Comparison of ENCODE assay signal across 12 mouse cellular contexts in genomic region chr15:25144228-25144627, GRCm38 (mm10).
DNase-seq lines count a peak whose midpoint lies in the region; ATAC-seq and TF ChIP-seq lines count a peak whose summit lies in the region.
"Had no signal": no experiment of that assay in that cellular context is flagged by ENCODE, and none has a peak within 500 bp of the region (broad histone marks: within the 10 kb centered on the region; RNA-seq: fewer than 3 reads in every experiment).

No protein-coding gene starts in this region.

- no peak overlapping the region for H3K4me3 ChIP-seq in kidney, postnatal 0 days (replicated peaks; ENCODE audit: low read depth, low read length)
- no peak overlapping the region for H3K4me3 ChIP-seq in kidney, embryonic 16.5 days (ENCODE audit: low read length)
- H3K4me3 ChIP-seq in hindbrain, embryonic 12.5 days, result no peak overlapping the region
- H3K4me3 ChIP-seq: heart, adult 2 months; hindbrain, embryonic 15.5 days; liver, embryonic 15.5 days had no signal

- no peaks in the 10 kb centered on the region for H3K4me1 ChIP-seq in kidney, postnatal 0 days (replicated peaks; ENCODE audit: insufficient read depth, low read length)
- H3K4me1 ChIP-seq in kidney, embryonic 16.5 days (ENCODE audit: insufficient read depth, low read length), result no peaks in the 10 kb centered on the region
- H3K4me1 ChIP-seq in hindbrain, embryonic 12.5 days, result peaks cover 8% of the 10 kb centered on the region; the same call in 1 of the 2 replicates
- H3K4me1 ChIP-seq: liver, embryonic 15.5 days had no signal

- no peak overlapping the region for H3K27ac ChIP-seq in kidney, postnatal 0 days
- H3K27ac ChIP-seq in kidney, embryonic 16.5 days (ENCODE audit: low read length), result no peak overlapping the region
- H3K27ac ChIP-seq in hindbrain, embryonic 12.5 days, result no peak overlapping the region
- H3K27ac ChIP-seq: heart, adult 2 months; hindbrain, embryonic 15.5 days; liver, embryonic 15.5 days had no signal

- H3K36me3 ChIP-seq in kidney, postnatal 0 days (ENCODE audit: insufficient read depth, low read length), result no peaks in the 10 kb centered on the region
- no peaks in the 10 kb centered on the region for H3K36me3 ChIP-seq in kidney, embryonic 16.5 days (ENCODE audit: insufficient read depth, low read length)
- H3K36me3 ChIP-seq in hindbrain, embryonic 12.5 days, result no peaks in the 10 kb centered on the region
- H3K36me3 ChIP-seq: hindbrain, embryonic 15.5 days; liver, embryonic 15.5 days had no signal

- ATAC-seq in kidney, postnatal 0 days (replicated peaks; ENCODE audit: low FRiP score, low read depth), result no peak
- no peak for ATAC-seq in kidney, embryonic 16.5 days (ENCODE audit: low FRiP score, low TSS enrichment)
- ATAC-seq in megakaryocyte, adult 5-6 weeks (ENCODE audit: poor library complexity, severe bottlenecking), result peak; percentile 83
- ATAC-seq in hindbrain, embryonic 12.5 days (ENCODE audit: low FRiP score), result no peak

- no peak for DNase-seq in kidney, postnatal 0 days (ENCODE audit: low spot score)
- DNase-seq in 3T3-L1 (ENCODE audit: low read depth, low spot score) (peak; percentile 39), ES-CJ7 (ENCODE audit: low read depth, low spot score) (peak; percentile 65)
- DNase-seq in adrenal gland, postnatal 25 days, result no peak
- no peak for DNase-seq in heart, adult 8-10 months (ENCODE audit: low spot score)
- DNase-seq: heart, adult 2 months; layer of hippocampus, postnatal 36 days had no signal

- H3K4me2 ChIP-seq in kidney, postnatal 0 days (ENCODE audit: low read length), result no peak overlapping the region
- no peak overlapping the region for H3K4me2 ChIP-seq in kidney, embryonic 16.5 days (replicated peaks; ENCODE audit: low read depth, low read length)
- H3K4me2 ChIP-seq in hindbrain, embryonic 12.5 days (replicated peaks), result no peak overlapping the region
- H3K4me2 ChIP-seq: hindbrain, embryonic 15.5 days; liver, embryonic 15.5 days had no signal

- no peaks in the 10 kb centered on the region for H3K27me3 ChIP-seq in kidney, postnatal 0 days (ENCODE audit: insufficient read depth, low read length)
- no peaks in the 10 kb centered on the region for H3K27me3 ChIP-seq in kidney, embryonic 16.5 days (ENCODE audit: insufficient read depth, low read length)
- no peaks in the 10 kb centered on the region for H3K27me3 ChIP-seq in hindbrain, embryonic 12.5 days
- H3K27me3 ChIP-seq: hindbrain, embryonic 15.5 days; liver, embryonic 15.5 days had no signal

- peak; percentile 37; the same call in 1 of the 2 replicates for TF ChIP-seq CTCF in kidney, postnatal 0 days (IDR thresholded peaks at IDR 0.05; ENCODE audit: low read depth)

- H3K9me3 ChIP-seq in kidney, postnatal 0 days (replicated peaks; ENCODE audit: low read length), result no peaks in the 10 kb centered on the region
- no peaks in the 10 kb centered on the region for H3K9me3 ChIP-seq in kidney, embryonic 16.5 days (ENCODE audit: low read length)
- H3K9me3 ChIP-seq in hindbrain, embryonic 12.5 days (replicated peaks), result no peaks in the 10 kb centered on the region
- H3K9me3 ChIP-seq: hindbrain, embryonic 15.5 days; liver, embryonic 15.5 days had no signal

- no peak overlapping the region for H3K9ac ChIP-seq in kidney, postnatal 0 days (ENCODE audit: low read depth, low read length)
- no peak overlapping the region for H3K9ac ChIP-seq in kidney, embryonic 16.5 days (replicated peaks; ENCODE audit: low read length)
- H3K9ac ChIP-seq in hindbrain, embryonic 12.5 days, result no peak overlapping the region
- H3K9ac ChIP-seq: hindbrain, embryonic 15.5 days; liver, embryonic 15.5 days had no signal

- 54% methylated on average over 1 of the region's 1 CpGs for WGBS in kidney, postnatal 0 days
- 83% methylated on average over 1 of the region's 1 CpGs for WGBS in kidney, embryonic 16.5 days
- WGBS in hindbrain, embryonic 12.5 days, result 65% methylated on average over 1 of the region's 1 CpGs

Comparison
In these comparisons a context has a peak if more than half of its experiments do, and no peak if none do; other contexts are left out.
1. DNase-seq: peak in 3T3-L1 (single experiment) and ES-CJ7 (single experiment); none in kidney, postnatal 0 days (single experiment), adrenal gland, postnatal 25 days (single experiment) and heart, adult 8-10 months (single experiment).